Mouse (Mus musculus): ENCODE data around the gene Coil. TPM values are rescaled to one million over a fixed set of nuclear protein-coding genes. Genes with fewer than 3 reads are reported as not detected.

The Coil gene
- total RNA-seq (2021): 1 to 10 TPM; 2.4 to 3.5 TPM
- long read RNA-seq, experiment 1, partial matches to known transcripts: 1 of 4 reads
- long read RNA-seq, experiment 1, other reads (novel, unspliced or antisense): 1 of 4 reads
- long read RNA-seq, experiment 2, partial matches to known transcripts: 2 of 6 reads
- long read RNA-seq, experiment 2, other reads (novel, unspliced or antisense): 0 of 6 reads

DNA sequence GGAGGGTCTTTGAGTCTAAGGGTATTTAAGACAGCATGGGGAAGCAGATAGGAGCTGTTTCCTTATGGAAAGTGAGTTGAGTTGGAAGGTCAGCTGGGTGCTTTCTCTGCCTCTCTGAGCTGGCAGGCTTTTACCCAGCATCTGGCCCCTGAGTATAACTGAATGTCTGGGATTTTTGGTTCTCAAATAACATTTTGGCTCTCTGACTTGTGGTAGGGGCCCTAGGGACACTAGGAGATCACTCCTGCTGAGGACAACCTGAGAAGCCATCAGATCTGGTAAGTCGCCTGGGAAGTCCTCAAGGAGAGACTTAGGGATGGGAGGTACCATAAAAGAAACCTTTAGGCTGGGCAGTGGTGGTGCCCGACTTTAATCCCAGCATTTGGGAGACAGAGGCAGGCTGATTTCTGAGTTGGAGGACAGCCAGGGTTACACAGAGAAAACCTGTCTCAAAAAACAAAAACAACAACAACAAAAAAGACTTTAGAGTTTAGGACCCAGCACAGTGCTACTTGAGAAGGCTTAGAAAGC lies at the start of gene Coil:
Gene Coil (plus strand): TSS at position 51 of the 531 bp plus-strand sequence.
- DNase-seq: no peak

DNA sequence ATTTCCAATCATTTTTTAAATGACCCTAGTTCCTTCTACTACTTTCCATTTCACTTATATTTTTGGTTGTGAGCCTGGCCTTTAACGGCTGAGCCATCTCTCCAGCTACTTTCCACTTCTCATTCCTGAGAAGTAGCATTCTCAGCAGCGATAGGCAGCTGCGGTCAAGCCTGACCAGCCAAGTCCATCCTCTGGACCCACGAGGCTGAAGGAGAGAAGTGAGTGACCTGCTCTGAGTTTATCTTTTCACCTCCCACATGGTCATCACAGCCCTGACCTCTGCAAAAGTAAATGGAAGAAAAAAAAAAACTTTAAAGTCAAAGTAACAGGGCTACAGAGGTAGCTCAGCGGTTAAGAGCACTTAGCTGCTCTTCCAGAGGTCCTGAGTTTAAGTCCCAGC lies 43.5 kb upstream of the Coil start:
- no peak for DNase-seq

DNA sequence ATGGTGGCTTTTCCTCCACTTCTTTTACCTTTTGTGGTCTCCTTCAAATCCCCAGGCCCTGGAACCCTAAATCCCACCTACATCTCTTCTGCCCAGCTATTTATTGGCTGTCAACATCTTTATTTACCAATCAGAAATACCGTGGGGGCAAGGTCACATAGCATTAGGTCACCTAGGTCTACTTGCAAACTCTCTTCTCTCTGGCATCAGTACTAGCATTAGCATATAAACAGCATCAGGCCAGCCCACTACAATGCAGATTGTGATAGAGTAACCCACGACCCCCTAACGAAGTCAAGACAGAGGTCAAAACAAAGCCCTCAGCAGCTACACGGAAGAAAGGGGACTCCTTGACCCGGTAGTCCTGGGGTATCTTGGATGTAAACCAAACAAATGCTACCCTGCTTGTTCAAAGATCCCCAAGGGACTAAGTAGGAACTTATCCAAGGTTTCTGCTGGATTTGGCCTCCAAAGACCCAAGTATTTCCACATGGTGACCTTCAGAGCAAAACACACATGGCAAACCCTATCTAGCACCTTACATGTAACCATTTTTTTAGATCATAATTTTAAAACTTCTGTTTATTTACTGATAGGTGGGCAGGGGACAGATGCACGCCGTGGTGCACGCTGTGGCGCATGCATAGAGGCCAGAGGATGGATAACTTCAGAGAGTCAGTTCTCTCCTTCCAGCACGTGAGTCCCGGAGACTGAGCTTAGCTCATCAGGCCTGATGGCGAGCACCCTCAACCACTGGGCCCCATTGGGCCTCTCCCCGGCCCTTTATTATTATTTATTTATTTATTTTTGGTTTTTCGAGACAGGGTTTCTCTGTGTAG lies 38.1 kb upstream of the Coil start:
- no peak for DNase-seq

DNA sequence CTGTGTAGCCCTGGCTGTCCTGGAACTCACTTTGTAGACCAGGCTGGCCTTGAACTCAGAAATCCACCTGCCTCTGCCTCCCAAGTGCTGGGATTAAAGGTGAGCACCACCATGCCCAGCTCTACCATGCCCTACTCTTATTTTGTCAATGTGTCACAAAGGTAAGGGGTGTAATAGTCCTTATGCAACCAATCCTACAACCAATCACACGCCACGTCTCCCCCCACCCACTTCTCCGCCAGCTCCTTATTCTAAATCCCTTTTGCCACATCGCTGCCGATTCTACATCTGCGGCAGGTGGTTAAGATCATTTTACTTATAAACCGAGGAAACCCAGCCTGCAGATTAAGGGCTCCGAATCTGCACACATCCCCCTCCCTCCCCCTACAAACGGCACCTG lies 37.0 kb upstream of the Coil start:
- no peak for DNase-seq

DNA sequence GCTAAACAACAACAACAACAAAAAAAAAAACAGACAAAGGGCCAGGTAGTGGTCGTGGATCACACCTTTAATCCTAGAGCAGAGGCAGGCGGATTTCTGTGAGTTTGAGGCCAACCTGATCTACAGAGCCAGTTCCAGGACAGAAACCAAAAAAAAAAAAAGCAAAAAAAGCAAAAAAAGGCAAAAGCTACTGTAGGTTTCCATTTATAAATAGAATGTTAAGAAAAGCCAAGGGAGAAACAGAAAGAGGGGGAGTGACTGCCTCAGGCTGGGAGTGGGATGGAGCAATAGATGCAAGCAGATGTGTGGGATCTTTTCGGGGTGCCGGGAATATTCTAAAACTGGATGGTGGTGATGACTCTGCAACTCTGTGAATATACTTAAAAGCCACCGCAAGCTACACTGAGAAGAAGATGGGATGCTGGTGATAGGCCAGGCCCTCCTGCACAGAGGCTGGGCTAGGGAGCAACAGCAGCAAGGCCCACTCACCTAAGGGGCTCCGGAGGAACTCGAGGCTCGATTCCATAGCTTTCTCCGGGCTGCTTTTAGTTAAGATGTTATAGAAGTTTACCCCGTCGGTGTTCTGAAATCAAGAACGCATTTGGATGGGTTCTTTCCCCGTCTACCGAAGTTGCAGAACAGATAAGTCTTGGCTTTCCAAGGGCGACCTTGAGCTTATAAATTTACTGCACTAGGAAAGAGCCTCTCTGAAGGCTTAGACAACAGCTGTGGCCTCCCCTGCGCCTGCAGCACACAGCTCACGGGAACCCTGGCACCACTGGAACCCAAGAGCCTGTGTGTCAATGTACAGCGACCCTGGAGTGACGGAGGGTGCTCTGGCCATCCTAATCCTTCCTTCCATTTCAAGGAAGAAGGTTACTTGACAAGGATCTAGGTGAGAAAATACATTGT lies 35.7 kb upstream of the Coil start:
- DNase-seq: no peak

DNA sequence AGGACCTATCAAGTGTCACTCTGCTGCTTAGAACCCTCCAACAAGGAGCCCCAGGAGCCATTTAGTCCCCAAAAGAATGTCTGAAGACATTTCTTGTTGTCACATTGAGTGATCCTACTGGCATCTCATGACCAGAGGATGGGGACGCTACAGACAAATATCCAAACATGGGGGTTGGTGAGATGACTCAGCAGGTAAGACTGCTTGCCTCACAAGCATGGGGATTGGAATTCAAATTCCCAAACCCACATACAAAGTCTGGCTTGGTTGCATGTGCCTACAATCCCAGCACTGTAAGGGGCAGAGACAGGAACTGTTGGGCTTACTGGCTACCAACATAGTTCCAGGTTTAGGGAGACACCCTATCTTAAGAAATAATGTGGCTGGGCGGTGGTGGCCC lies 32.2 kb upstream of the Coil start:
- no peak for DNase-seq

DNA sequence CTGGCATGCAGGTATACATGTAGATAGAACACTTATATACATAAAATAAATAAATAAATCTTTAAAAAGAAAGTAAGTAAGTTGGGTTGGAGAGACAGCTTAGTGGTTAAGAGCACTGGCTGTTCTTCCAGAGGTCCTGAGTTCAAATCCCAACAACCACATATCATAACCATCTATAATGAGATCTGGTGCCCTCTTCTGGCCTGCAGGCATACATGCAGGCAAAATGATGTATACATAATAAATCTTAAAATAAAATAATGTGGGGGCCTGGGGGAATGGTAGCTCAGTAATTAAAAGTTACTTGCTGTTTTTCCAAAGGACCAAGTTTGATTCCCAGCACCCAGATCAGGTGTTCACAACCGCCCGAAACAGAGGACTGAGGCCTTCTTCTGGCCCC lies 31.3 kb upstream of the Coil start:
- DNase-seq: no peak

DNA sequence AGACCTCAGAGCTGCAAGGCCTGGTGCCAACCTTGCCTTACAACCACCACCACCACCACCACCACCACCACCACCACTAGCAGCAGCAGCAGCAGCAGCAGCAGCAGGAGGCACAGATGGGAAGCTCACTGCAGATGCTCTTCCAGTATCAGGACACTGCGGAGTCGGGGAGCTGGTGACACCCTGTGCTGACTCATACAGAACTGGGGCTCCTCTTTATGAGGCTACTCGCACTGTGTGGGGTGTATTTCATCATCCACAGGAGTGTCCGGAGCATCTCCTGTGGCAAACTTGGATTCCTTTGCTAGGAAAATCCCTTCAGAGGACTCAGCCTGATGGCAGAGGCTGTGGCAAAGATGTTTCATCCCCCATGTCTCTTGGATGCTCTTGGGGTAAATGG lies 30.4 kb upstream of the Coil start:
- no peak for DNase-seq

DNA sequence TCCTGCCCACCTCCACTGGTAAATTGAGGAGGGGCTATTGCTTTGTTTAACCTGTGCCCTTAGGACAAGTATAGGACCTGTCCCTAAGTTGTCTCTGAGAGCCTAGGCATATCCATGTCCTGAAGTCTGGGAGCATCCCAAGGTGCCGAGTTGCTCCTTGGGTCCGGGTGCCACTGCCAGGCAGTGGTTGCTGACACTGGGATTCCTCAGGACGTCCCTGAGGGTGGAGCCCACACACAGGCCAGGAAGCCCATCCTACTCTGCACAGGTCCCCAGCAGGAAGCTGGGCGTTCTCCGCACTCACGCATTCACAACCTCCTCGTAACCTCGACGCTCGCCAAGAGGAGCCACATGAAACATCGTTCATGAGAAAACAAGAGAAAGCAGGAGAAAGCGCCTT lies 28.6 kb upstream of the Coil start:
- DNase-seq: no peak

DNA sequence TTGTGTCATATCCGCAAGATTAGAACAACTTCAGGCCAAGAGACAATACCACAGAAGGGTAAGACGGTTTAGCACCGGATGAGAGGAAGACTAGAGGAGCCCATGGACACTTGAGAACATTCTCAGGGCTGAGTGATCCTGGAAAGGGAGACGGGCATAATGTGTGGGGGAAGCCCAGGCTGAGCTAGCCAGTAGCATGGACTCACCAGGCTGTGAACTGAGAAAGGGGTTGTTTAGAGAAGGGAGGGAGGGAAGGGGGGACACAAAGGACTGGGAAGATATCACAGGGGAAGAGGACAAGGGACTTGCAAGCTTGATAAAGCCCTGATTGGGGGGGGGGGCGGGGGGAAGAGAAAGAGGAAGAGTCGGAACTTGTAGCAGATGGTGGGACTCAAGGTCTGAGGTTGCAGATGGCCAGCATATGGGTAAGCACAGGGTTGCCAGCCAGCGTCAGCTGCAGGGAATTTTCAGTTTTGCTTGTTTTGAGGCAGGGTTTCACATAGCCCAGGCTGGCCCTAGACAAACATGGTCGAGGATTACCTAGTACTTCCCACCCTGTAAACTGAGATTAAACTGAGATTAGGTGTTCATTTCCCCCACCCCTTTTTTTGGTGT lies 24.0 kb upstream of the Coil start:
- DNase-seq: no peak

DNA sequence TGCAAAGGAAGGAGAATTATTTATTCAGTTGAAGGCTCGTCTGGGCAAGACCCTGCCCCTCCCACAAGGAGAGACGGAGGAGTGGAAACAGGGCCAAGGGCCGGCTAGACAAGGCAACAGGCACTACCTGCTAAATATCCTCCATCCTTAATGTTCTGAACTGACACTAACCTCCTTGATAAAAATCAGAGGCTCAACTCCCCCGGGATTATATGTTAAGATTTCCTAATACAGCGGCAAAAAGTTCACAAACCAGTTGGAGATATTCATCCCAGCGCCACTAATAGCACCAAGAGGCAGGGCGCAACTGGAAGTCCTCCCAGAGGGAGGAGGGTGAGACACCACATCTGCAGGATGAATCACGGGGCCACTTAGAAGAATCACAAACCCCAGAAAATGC lies 21.2 kb upstream of the Coil start:
- DNase-seq: no peak

DNA sequence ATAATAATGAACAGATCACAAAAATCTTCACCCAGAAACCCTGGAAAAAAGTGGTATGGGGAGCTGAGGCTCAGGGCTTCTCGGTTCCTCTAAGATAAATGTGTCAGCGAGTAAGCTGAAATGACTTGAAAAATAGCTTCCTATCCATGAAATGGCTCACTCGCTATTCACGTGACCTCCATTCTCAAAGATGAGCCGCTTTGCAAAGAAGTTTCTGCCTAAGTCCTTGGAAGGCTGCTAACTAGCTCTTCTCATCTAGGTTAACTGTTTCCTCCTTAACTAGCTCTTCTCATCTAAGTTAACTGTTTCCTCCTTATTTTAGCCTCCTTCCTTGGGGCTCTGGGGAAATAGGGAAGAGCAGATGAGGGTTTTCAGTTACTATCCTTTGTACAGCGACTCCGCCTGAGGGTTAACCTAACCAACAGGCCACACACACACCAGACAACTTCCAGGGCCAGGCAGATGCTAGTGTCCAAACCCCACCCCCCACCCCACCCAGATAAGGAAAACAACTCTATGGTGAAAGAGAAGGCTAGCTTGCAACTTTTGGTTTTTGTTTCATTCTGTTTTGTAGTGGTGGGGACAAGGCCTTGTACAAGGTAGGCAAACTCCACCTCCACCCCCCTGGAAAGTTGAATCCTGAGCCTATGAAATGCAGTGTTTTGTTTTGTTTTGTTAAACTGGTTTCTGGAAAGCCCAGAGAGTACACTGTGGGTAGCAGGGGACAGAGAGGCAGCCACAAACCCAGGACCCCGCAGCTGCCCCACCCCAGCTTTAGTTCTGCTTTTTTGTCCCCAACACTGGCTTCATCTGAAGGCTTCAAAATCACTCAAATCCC lies 20.0 kb upstream of the Coil start:
- DNase-seq: no peak

DNA sequence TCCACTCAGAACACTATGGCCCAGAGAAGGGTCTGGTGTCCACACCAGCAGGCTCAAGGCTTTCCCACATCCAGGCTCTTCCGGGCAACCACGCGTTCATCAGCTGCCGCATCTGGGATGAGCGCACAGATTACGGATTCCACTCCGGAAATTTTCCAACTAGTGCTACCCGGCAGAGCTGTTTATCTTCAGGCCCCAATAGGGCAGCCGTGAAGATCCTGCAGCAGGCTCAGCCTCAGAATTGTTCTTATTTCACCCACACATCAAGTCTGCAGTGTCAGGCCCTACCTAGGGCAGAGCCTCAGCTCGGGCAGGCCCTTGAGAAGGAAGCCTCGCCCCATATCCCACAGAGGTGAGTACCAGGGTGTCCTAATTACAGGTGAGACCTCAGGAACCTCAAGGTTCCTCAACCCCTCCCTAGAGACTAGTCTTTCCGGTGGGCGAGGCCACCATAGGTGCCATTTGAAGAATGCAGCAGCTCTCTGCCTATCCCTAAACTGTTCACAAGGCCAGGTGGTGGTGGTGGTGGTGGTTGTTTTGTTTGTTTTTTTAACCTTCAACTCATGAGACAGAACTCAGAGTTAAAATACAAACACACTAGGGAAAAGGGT lies 19.3 kb upstream of the Coil start:
- no peak for DNase-seq

DNA sequence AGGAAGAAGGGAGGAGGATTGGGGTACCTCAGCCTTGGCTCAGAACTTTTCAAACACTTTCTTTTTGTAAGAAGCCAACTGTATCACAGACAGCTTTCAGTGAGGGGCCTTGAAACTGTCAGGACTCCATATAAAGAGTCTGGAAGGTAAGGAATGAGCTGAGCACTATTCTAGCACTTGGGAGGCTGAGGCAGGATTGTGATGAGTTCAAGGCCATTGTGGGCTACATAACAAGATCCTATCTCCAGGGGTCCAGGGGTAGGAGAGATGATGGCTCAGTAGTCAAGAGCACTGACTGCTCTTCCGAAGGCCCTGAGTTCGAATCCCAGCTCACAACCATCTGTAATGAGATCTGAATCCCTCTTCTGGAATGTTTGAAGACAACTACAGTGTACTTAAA lies 18.5 kb upstream of the Coil start:
- DNase-seq: no peak

DNA sequence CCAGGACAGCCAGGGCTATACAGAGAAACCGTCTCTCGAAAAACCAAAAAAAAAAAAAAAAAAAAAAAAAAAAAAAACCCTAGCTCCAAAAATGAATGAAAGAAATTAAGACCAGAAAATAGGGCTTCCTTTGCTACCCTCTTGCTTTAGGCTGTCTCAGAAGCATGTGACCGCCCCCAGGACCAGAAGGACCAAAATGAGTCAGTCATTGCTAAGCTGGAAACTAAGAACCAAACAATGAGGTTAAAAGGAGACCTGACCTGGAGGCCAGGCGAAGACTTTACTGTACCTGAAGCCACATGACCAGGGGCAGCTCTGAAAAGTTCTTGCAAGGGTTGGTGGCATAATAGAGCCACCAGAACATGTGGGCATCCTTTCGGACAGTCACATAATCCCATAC lies 17.9 kb upstream of the Coil start:
- no peak for DNase-seq

DNA sequence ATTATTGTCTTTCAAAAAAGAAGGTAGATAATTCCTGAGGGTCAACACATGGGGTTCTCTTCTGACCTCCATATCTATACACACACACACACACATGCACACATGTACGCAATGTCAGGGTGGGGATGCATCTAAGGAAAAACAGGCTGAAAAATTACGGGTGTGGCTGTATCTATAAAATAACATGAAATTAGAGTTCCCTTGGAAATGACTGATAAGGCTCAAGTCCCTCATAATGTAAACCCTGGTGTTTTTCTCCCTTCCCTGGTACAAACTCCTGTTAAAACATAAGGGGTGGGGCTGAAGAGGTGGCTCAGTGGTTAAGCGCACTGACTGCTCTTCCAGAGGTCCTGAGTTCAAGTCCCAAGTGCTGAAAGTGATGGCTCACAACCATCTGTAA lies 16.5 kb upstream of the Coil start:
- DNase-seq: no peak

DNA sequence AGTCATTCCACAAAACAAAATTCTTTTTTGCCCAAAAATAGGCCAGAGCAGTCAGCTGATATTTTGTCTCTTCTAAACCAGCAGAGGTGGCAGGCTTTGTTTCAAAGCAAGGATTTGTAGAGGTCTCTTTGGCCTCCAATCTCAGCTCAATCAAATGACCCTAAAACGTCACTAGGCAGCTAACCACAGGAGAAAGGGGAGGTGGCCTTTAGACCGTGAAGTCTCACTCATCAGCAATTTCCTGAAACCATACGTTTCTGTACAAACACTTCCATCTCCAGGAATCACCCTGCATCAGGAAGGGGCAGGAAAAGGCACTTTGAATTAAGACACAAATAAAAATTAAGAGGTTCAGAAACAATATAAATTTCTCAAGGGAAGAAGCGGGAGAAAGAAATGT lies 15.2 kb upstream of the Coil start:
- no peak for DNase-seq

DNA sequence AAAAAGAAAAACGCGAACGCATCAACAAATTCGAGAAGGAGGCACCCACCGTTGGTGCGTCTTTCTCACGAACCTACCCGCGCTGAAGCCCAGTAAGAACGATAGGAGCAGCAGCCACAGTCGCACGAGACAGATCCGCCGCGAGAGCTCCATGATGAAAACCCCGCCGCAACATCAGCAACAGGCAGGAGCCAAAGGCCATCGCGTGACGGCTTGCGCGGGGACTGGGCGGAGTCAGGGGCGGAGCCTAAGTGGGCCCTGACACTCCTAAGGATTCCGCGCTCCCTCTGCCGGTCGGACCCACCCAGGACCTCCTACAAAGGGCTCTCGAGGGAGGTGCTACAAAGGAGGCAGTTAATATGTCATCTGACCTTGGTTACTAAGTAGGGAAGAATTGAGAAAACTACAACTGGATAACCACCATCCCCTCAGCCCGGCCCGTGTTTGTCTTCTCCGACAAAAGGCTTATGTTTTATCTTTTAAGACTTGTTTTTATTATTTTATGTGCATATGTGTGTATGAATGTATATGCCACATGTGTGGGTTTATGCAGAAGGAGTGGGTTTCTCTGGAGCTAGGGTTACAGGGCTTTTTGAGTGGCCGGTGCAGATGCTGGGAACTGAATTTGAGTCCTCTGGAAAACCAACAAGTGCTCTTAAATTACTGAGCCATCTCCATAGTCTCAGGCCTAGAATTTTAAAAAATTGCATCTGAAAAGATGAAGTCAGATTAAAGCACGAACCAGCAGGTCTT lies 14.7 kb upstream of the Coil start, which contains the start of gene Scpep1:
Gene Scpep1 (minus strand): TSS at position 249 of the 753 bp plus-strand sequence.
- peak; percentile 95 for DNase-seq

DNA sequence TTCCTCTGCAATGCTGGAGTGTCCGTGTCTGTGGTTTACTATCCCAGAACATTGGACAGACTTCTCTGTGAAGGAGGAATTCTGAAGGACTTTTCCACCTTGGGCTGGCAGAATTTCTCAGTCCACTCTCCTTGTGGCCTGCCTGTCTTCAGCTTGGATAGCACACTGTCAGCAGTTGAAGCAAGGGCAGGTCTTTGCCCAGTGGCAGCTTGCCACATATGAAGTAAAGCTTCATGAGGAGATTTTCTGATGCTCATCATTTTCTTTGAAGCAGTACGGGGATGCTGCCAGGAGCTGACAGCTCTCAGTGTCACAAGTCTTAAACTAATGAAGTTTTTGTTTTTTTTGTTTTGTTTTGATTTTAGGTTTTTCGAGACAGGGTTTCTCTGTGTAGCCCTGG lies 11.2 kb upstream of the Coil start:
- no peak for DNase-seq

DNA sequence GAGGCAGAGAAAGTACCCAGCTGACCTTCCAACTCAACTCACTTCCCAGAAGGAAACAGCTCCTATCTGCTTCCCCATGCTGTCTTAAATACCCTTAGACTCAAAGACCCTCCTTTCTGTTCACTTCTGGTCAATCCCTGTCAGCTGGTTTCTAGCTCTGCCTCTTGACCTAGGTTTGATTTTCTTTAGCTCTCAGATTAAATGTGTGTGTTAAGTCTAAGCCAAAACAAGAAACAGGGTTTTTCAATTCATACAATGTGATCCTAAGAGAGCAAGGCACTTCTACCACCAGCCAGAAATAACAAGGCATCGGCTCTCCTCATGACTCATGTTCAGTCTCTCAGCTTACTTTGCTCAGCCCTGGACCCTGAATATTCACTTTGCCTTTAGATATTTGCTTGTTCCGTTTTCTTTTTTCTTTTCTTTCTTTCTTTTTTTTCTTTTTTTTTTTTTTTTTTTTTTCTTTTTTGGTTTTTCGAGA lies 3.1 kb upstream of the Coil start, which contains the start of gene Elobl:
Gene Elobl (minus strand): TSS at position 51 of the 481 bp plus-strand sequence.
- no peak for DNase-seq
